Mouse (Mus musculus) large intestine, adult 2 months (tissue): ENCODE measurements at regions not wholly inside any gene's neighbourhood (a gene's known extent, or its start where the extent isn't known, plus 50 kb on each side); places are given as distances from the start of the nearest gene placed in this dataset.

Experiments used
- DNase-seq: peaks from one replicate; pipeline ENCODE4 v3.0.0-alpha.2; 2012; ENCODE audit warnings: low read depth, low spot score
- WGBS: fragments of 180-500 bp; shearing (Covaris S2); methylation state at CpG from one replicate; pipeline ENCODE4 v1.1.7; 2018; 5-methylcytosine and 5-hydroxymethylcytosine counted together

DNA sequence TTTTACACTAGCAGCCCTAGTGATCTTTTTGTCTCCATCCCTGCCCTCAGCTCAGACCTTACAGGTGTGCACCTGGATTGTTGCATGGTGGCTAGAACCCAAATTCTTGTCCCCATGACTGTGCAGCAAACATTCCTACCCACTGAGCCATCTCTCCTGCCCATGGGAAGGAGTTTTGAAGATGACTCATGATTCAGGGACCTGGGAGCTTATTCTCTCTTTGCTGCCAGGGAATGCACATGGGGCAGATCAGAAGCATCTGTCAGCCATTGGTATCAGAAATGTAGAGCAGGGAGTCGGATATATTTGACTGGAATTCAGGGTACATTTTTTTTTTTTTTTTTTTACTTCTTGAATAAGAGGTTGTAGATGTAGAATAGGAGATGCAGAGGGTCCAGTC is 154.0 kb downstream of the 4930564D02Rik start:
- no peak for DNase-seq
- 68% methylated on average over 1 of the region's 1 CpGs for WGBS

DNA sequence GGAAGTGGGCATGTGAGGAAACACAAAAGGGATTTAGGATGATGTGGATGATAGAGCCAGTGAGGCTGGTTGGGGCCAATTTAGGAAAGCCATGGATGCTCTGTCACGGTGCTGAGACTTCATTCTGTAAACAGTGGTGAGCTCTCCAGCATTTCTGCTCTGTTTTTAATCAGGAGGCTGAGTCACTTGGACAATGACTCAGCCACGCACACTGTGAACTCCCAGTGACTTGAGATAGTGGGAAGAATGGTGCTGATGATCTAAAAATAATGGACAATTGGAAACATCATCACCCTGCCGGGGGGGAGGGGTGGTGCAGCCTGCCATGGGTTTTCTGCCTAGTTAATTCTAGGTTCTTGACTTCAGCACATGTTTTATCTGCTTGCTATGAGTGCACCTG is 156.3 kb downstream of the 4930564D02Rik start:
- WGBS = 55% methylated on average over 3 of the region's 3 CpGs
- no peak for DNase-seq

DNA sequence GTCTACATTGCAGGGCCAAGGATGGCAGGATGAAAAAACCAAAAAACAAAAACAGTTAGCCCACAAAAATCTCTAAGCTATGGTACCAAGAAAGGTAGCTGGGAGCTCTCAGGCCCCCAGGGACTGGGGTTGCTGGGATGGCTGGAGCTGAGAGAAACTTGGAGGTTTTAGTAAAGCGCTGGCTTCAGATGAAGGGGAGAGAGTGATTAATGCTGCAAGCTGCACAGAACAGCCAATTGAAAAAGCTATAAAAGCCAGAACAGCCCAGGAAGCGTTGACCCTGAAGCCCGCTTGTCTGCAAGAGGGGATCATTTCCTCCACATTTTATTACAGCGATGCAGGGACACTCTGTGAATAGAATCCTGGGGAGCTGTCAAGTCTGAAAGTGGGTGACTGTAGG is 157.0 kb downstream of the 4930564D02Rik start:
- DNase-seq = no peak
- 15% methylated on average over 4 of the region's 4 CpGs for WGBS

DNA sequence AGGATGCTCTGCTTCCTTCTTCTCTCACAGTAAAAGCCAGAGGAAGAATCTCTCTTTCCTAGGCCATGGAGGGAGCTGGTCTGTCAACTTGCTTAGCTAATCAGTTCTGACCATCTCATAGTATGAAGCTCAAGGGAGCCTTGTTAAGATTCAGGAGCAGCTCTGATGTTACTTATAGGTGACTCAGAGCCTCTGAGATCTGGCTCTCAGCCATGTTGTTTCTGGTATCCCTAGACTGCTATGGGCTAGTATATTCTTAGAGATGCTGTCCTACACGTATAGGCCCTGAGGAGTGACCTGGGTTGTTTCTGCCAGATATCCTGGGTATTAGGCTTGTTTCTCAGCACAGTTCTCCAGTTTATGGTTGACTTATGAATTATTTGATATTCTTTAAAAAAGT is 160.9 kb downstream of the 4930564D02Rik start:
- DNase-seq = no peak
- WGBS = 59% methylated on average over 1 of the region's 1 CpGs

DNA sequence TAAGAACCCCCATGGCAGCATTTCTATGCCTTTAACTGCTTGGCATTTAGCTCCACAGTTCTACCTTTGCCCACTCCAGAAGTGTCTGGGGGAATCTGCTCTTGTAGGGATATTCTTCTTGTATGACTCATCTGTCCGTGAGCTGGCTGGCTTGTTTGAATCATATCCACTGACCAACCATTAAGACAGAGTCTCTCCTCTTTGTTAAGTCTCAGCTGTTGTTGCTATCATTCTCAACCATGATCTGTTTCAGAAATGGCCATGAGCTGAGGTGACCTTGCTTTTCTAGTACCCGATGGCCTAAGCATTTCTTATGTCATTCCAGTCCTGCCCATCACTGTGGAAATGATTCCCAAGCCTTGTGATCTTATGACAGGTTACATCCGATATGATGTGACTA is 161.8 kb downstream of the 4930564D02Rik start:
- no peak for DNase-seq
- WGBS = 71% methylated on average over 3 of the region's 3 CpGs

DNA sequence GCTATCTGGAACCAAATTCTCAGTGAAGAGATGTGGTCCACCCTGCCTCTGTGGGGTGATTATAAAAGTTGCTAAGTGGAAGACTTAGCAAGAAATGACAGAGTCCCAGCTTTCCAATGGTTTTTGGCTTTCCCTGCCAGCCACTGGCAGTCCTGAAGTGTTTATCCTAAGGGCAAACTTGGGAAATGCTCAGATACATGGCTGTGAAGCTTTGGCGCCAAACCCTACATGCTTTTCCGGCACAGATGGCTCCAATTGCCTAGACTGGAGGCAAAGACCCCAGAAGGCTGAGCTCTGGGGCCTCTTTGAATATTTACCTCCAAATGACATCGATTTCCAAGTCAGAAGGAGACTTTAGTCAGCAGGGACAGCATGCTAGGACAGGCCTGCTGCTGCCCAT is 174.4 kb downstream of the 4930564D02Rik start:
- WGBS = 69% methylated on average over 3 of the region's 3 CpGs
- no peak for DNase-seq

DNA sequence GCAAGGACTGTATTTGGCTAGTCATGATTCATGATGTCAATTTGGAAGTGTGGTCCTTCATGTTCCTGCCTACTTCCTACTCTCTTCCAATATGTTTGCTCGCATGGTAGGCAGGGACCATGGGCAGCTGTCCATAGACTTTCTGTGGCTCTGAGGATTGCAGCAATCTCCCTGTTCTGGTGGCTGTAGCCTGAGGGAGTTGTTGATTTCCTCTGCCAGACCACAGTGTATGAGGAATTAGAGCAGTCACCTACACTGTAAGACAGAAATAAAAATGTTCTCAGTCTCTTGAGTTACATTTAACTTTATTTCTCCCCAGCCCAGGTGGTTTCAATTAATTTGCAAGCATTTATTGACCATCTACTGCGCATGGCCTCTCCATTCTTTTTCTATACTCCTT is 190.5 kb downstream of the 4930564D02Rik start:
- no peak for DNase-seq
- 74% methylated on average over 2 of the region's 2 CpGs for WGBS

DNA sequence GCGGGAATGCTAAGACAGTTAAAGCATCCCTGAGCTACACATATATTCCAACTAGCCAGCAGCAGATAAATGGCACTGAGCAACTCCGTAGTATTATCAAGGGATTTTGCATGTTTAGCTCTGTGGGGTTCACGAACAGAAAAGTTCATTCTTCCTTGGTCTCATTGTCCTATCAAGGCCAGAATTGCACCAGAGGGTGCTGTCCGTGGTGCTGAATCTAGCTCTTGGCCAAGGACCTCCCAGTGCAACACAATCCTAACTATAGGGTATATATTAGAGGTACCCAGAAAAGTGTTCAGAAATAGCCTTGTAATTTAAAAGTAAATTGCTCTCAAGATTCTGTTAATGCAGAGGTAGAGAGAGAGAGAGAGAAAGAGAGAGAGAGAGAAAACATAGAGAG is 176.9 kb upstream of the Kcnd3 start:
- no peak for DNase-seq
- WGBS = 30% methylated on average over 4 of the region's 4 CpGs

DNA sequence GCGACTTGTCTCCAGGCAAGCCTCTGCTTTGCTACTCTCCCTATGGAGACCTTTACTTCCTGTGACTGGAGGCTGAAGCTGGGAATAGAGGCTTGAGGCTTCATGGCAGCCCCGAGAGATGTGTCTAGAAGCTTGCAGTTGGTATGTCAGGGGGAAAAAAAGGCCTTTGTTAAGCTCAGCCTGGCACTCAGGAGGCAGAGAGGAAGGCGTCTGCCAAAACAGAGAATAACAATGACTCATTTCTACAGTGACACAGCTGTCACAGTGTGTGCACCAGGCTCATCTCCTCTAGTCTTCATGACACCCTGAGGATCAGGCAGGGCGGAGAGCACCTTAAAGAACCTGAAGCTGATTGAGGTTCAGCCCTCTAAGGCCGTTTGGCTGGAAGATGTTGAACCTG is 171.2 kb upstream of the Kcnd3 start:
- no peak for DNase-seq
- 75% methylated on average over 5 of the region's 5 CpGs for WGBS

DNA sequence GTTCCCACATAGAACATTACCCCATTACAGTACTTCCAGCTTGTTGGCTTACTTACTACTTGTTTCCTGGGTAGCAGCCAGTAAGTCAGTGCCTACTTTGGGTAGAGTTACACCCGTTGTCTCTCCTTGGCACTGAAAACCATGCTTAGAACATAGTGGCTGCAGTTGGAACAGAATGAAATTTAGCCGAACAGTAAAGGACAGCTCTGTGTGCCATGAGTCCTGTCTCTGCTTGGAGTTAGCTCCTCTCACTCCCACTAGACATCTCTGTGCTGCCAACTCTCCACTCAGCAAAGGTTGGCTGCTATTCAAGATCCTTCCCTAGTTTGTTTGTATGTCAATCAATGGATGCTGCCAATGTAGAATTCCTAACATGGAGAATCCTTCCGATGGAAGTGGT is 170.4 kb upstream of the Kcnd3 start:
- DNase-seq = no peak
- 82% methylated on average over 3 of the region's 3 CpGs for WGBS

DNA sequence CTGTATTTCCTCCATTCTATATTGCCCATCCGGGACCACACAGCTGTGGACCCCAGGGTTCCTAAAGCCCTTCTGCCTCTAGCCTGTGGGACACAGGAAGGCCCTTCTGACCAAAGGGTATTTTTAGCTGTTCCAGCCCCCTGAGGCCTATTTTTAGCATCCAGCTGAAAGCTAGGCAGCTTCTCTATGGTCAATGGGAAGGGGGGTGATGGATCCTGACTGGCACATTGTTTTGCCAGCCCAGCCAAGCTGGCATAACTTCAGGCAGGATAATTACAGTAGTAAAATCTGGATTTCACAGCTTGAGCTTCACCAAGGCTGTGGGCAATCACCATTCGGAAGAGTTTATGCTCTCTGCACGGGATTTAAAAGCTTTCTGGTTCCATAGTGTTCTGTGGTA is 153.9 kb upstream of the Kcnd3 start:
- no peak for DNase-seq
- 68% methylated on average over 3 of the region's 3 CpGs for WGBS

DNA sequence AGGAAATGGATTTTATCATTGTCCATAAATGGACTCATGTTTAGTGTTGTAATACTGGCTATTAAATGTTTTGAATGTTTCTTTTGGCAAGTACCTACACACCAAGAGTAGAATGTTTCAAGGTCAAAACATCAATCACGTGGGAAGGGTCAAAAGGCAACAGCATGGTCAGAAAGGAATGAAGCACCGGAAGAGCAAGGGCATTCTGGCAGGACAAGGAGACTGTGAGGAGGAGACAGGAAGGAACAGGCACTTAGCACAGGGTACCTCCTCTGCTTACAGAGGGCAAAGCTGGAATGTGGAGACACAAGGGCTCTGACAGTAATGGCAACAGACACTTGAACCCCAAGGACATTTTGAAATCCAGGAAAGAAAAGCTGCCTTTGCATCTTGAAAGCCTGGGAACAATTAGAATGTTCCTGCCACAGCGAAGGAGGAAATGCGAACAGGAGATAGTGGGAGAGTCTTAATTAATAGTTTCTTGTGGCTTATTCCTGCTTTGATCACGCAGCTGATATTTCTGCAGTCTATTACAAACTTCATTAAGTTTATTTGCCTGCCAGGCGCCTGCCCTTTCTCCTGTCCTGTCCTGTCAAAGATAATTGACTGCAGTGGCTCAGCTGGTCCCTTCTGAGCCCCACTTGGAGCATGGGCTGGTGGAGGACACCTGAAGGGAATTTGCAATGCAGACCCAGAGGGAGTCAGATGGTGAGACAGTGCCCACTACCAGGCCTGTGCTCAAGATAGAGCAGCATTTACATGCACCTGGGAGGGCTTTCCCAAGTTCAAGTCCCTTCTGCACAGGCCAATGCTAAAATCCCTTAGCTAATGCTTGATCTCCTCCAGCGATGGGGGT is 151.2 kb upstream of the Kcnd3 start:
- no peak for DNase-seq
- WGBS = 58% methylated on average over 7 of the region's 7 CpGs

DNA sequence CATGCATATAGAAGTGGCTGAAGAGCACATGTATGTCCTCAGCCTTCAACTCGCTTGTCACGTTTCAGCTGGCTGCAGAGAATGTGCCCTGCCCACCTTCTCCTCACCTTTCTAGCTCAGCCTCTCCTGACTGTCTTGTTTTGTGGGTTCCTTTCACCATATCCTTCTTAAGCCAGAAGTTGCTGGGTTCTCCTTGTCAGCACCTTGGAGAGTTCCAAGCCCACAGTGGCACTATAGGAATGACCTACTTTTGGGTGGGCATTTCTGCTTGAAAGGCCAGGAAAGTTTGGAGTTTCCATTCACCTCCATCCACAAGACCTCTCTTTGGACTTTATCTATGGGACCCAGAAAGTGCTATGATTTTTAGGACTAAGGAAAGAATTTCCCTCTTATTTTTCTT is 144.5 kb upstream of the Kcnd3 start:
- no peak for DNase-seq
- 37% methylated on average over 2 of the region's 2 CpGs for WGBS

DNA sequence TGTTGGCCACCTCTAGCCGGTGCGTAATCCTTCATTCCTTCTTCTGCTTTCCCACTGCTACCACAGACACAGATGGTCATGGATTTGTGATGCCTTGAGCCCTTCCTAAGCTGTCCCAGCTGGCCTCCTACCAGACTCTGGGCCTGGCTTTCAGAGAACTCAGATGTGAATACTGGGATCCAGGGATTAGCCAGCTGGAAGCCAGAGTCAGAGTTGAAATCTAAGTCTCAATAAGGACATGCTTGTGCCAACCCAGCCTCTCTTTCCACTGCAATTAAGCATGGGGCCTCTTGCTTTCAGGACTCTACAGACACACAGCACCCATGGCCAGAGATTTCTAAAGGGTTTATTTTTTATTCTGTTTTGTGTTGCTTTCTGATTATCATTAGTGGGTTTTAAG is 143.1 kb upstream of the Kcnd3 start:
- no peak for DNase-seq

DNA sequence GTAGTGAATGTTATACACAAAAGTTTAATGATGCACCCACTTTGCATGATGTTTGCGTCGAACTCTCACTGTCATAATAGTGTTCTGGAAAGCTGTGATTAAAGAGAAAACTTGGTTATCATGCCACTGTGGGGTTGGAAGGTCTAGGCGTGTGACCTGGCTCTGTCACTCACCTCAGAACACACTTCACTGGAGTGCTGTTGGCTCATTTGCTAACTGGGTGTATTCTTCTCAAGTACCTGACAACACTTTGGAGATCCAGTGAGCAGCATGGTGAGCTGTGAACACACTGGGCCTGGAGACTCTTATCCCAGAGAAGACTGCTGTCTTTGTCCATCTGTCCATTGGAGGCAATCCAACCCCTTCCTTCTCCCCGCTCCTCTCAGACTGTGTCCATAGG is 98.9 kb upstream of the Kcnd3 start:
- WGBS = 88% methylated on average over 4 of the region's 4 CpGs
- DNase-seq = no peak

More for the DNA sequence above, 143.1 kb upstream of the Kcnd3 start:
- WGBS = 86% methylated on average over 2 of the region's 2 CpGs

DNA sequence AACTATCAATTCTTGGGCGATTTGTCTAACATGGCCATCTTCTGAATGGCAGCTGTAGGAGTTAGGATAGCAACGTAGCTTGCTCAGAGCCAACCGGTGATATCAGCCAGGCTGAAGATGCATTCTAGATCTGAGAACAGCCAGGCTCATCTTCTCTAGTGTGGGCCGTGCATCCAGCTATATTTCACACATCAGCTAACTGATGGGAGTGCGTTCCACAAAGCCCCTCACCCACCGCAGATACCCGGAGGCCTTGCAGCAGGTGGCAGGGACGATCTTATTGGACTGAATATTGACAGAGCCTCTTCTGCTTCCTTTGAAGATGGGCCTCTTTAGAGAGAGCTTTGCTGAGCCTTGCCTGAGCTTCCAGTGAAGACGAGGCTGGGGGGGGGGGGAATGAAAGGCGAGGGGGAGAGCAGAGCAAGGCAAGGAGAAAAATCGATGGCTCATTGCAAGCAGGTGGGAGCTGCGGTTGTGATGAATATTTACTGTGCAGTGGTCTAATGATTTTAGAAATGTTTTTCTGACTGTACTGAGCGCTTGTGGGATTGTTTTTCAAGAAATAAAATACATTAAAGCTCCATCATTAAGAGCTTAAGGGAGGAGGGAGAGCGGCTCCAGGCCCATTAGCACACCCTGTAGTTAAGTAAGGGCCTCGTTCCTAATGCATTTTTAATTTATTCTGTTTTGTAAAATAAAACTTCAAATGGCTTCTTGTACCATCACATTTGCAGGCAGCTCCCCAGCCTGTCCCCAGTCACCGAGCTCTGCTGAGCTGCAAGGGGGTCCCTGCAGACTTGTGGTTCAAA is 97.8 kb upstream of the Kcnd3 start:
- 74% methylated on average over 16 of the region's 16 CpGs for WGBS
- no peak for DNase-seq

DNA sequence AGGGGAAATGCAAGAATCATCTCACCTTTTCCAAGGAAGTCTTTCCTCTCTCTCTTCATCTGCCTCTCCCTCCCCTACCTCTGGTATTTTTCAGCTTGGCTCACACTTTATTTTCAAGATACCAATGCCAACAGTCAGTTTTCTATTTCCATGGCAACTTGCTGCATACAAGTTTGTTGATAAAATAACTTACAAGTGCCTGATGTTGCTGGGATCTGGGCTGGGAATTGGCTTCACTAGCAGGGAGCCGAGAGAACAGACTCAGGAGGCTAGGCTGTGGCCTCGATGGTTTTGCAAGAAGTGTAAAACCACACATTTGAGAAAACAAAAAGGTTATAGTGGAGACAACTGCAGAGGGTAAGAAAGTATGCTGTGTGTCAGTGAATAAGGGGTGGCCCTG is 94.6 kb upstream of the Kcnd3 start:
- 56% methylated on average over 2 of the region's 2 CpGs for WGBS
- no peak for DNase-seq

DNA sequence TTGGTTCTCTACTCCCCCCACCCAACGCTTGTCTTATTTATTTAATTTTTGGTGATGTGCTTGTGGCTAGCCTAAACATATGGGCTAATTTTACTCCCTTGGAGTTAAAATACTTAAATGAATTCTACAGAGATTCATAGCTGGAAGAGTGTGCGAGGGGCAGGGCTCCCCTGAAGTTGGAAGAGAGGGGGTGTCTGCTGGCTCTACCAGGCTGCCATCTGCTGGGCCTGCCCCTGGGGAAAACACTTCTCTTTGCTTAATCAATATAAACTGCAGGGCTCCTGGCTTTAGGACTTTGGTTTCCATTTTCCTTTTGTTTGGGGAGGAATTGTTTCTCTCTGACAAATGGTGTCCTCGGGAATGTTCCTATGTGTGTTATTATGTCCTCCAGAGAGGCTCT is 92.5 kb upstream of the Kcnd3 start:
- DNase-seq = no peak
- WGBS = 53% methylated on average over 3 of the region's 3 CpGs

DNA sequence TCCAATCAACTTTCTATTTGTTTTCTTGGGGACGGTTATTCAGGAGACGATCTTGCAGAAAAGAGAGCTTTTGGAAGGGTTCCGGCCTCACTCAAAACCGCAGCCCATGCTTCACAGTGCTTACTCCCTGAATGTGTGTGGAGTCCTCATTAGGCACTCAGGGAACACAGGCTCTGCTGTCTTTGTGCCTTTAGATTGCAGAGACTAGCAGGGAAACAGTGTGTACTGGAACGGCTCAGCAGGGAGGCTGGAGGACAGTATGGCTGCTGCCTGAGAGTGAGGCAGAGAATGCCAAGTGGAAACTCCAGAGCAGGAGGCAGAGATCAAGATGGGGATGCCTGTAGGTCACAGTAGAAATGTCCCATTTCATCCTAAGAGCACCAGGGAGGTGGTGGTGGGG is 87.4 kb upstream of the Kcnd3 start:
- 86% methylated on average over 5 of the region's 5 CpGs for WGBS
- DNase-seq = no peak

DNA sequence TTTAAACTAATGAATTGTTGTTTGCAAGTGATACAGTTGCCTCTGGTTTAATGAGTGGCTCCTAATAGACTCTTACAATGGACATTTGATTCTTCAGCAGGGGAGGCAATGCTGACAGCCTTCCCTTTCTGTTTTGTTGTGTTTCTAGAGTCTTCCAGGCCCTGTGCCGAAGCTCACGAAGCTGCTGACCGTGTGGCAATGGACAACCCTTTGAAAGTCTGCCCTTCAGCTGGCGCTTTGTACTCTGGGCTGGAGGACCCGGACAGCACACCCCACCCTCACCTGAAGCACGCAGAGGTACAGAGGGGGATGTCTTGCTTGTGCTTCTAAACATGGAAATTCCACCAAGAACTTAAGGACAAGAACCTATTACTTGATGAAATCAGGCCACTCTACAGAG is 85.3 kb upstream of the Kcnd3 start:
- WGBS = 81% methylated on average over 6 of the region's 6 CpGs
- no peak for DNase-seq

DNA sequence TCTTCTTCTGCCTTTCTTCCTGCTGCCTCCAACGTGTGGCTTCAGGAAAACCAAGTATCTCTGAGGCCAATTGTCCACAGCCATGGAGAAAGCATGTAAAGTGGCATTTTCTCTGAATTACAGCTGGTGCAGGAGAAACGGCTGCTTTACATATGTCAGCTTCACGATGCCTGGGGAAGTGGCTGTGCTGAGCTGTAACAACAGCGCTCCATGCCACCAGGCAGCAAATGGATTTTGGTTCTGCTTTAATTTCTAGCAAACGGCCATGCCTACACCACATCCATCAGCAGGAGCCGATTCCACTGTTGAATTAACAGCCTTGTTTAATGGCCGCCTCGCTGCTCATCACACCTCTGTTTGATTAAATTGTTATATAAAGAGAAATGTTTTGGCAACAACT is 84.2 kb upstream of the Kcnd3 start:
- WGBS = 75% methylated on average over 8 of the region's 8 CpGs
- DNase-seq = no peak
